Mouse (Mus musculus): ENCODE results near the gene Adamts14. TPM values are rescaled to one million over a fixed set of nuclear protein-coding genes. Genes with fewer than 3 reads are reported as not detected.
A peak's percentile ranks its signal among the peaks of the same experiment; 100 is the strongest.

Adamts14 gene
- polyA plus RNA-seq (2015; fragmentation: Nextera tagmentation; extraction: Ambion mirVana): 0.76 and 1.3 TPM in 2 replicates

GRCm38 (mm10) chr10:61273081-61273843 is at the start of gene Adamts14:
TSS of gene Adamts14 (minus strand) at chr10:61273438.
- Histone ChIP-seq H3K36me3 (no peaks in the 10 kb centered on the region), H3K4me2 (peak within 1 kb of the TSS; percentile 96), H3K9me3 (no peaks in the 10 kb centered on the region), H3K4me1 (peaks cover 32% of the 10 kb centered on the region), H3K27ac (replicated peaks) (peak within 1 kb of the TSS; percentile 42; the same call in 1 of the 2 replicates), H3K4me3 (peak within 1 kb of the TSS; percentile 66), H3K9ac (peak within 1 kb of the TSS; percentile 86), H3K27me3 (replicated peaks) (peaks cover 8% of the 10 kb centered on the region; the same call in 1 of the 2 replicates)
- WGBS: under 1% methylated on average over 42 of the region's 75 CpGs
- ATAC-seq (ENCODE audit: extremely low read depth, insufficient number of reproducible peaks, low FRiP score, low TSS enrichment): peak; percentile 44; the same call in 1 of the 2 replicates

GRCm38 (mm10) chr10:61318527-61318926 is 45.3 kb upstream of the Adamts14 start:
- ATAC-seq (ENCODE audit: extremely low read depth, insufficient number of reproducible peaks, low FRiP score, low TSS enrichment): no peak
- Histone ChIP-seq H3K9ac (no peak overlapping the region), H3K4me3 (no peak overlapping the region), H3K36me3 (peaks cover 52% of the 10 kb centered on the region), H3K4me1 (peaks cover 16% of the 10 kb centered on the region), H3K4me2 (no peak overlapping the region), H3K9me3 (no peaks in the 10 kb centered on the region), H3K27ac (replicated peaks) (no peak overlapping the region), H3K27me3 (replicated peaks) (no peaks in the 10 kb centered on the region)
- 80% methylated on average over 3 of the region's 3 CpGs for WGBS

- 68% methylated on average over 9 of the region's 9 CpGs for WGBS
- no peak overlapping the region for H3K4me2 ChIP-seq
- peaks cover 21% of the 10 kb centered on the region for H3K36me3 ChIP-seq
- H3K4me1 ChIP-seq: peaks cover 35% of the 10 kb centered on the region
- H3K4me3 ChIP-seq: no peak overlapping the region
- no peaks in the 10 kb centered on the region for H3K9me3 ChIP-seq
- no peaks in the 10 kb centered on the region for H3K27me3 ChIP-seq (replicated peaks)
- ATAC-seq (ENCODE audit: extremely low read depth, insufficient number of reproducible peaks, low FRiP score, low TSS enrichment): no peak
- no peak overlapping the region for H3K9ac ChIP-seq
- no peak overlapping the region for H3K27ac ChIP-seq (replicated peaks)
Measured at GRCm38 (mm10) chr10:61315324-61315880, 42.2 kb upstream of the Adamts14 start.

DNA sequence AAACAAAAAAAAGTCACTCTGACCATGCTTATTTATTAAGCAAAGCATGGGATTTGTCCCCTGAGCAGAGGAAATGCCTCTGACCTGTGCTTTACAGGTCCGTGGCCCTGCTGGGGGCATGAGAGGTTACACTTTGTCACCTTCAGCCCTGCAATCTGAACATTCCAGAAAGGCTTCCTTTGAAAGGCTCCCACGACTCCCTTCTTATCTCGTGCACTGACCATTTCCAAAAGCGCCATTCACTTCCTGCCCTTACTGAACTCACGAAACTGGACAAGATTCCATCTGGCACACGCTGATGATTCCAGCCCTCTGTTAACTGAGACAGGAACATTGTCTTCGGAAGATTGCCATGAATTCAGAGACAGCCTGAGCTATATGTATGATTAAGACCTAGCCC is 40.5 kb upstream of the Adamts14 start:
- no peak for ATAC-seq (ENCODE audit: extremely low read depth, insufficient number of reproducible peaks, low FRiP score, low TSS enrichment)
- Histone ChIP-seq H3K27me3 (replicated peaks) (no peaks in the 10 kb centered on the region), H3K9me3 (no peaks in the 10 kb centered on the region), H3K9ac (no peak overlapping the region), H3K4me3 (no peak overlapping the region), H3K4me2 (no peak overlapping the region), H3K27ac (replicated peaks) (0 out of 2 replicates have a peak overlapping the region, but pooled peaks have one; percentile 3), H3K4me1 (peaks cover 35% of the 10 kb centered on the region), H3K36me3 (peaks cover 7% of the 10 kb centered on the region)
- 16% methylated on average over 7 of the region's 7 CpGs for whole genome bisulfite sequencing

- Histone ChIP-seq H3K27me3 (replicated peaks) (no peaks in the 10 kb centered on the region), H3K36me3 (no peaks in the 10 kb centered on the region; the same call in 1 of the 2 replicates), H3K9me3 (no peaks in the 10 kb centered on the region), H3K4me2 (no peak overlapping the region), H3K27ac (replicated peaks) (peak overlapping the region; percentile 81), H3K9ac (no peak overlapping the region), H3K4me3 (no peak overlapping the region), H3K4me1 (peaks cover 35% of the 10 kb centered on the region)
- 56% methylated on average over 7 of the region's 7 CpGs for WGBS
- no peak for ATAC-seq (ENCODE audit: extremely low read depth, insufficient number of reproducible peaks, low FRiP score, low TSS enrichment)
Measured at GRCm38 (mm10) chr10:61312754-61313153, 39.5 kb upstream of the Adamts14 start.

- H3K9me3 ChIP-seq: no peaks in the 10 kb centered on the region
- H3K4me3 ChIP-seq: no peak overlapping the region
- H3K4me2 ChIP-seq: no peak overlapping the region
- H3K4me1 ChIP-seq: peaks cover 35% of the 10 kb centered on the region
- H3K27me3 ChIP-seq (replicated peaks): no peaks in the 10 kb centered on the region
- H3K36me3 ChIP-seq: no peaks in the 10 kb centered on the region; the same call in 1 of the 2 replicates
- 24% methylated on average over 6 of the region's 6 CpGs for WGBS
- peak overlapping the region; percentile 81 for H3K27ac ChIP-seq (replicated peaks)
- H3K9ac ChIP-seq: peak overlapping the region; percentile 41; the same call in 1 of the 2 replicates
- ATAC-seq (ENCODE audit: extremely low read depth, insufficient number of reproducible peaks, low FRiP score, low TSS enrichment): 0 out of 2 replicates have a peak, but pooled peaks have one; percentile 37
Measured at GRCm38 (mm10) chr10:61312159-61312558, 38.9 kb upstream of the Adamts14 start.

DNA sequence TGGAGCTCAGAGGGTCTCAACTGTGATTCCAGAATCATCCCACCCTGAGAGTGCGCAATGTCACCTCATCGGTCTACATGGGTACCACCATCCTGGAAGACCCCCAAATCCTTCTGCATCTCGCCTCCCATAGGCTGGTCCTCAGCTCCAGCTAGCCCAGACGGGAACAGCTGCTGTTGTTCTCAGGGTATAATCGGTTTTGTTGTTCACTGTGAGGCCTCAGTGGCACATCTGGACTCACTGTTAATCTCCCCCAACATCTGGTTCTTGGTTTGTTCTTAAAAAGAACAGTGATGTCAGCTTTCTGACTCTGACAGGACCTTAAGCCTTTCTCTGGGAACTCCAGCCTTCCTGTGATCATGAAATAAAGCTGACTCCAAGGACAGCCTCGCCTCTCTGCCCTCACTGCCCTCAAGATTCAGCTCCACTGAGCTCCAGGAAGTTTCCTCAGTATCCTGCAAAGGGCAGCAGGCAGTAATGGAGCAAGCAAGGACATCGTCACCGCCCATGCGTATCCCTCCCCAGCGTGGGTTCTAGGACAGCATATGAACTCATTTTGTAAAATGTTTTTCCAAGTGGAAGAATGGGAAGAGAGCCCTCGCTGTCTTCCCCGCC is 35.6 kb upstream of the Adamts14 start:
- 68% methylated on average over 12 of the region's 12 CpGs for WGBS
- Histone ChIP-seq H3K4me1 (peaks cover 21% of the 10 kb centered on the region), H3K9ac (no peak overlapping the region), H3K9me3 (no peaks in the 10 kb centered on the region), H3K4me3 (no peak overlapping the region), H3K4me2 (no peak overlapping the region), H3K27me3 (replicated peaks) (no peaks in the 10 kb centered on the region), H3K36me3 (0 out of 2 replicates have a peak, but pooled peaks cover 3% of the 10 kb centered on the region), H3K27ac (replicated peaks) (no peak overlapping the region)
- no peak for ATAC-seq (ENCODE audit: extremely low read depth, insufficient number of reproducible peaks, low FRiP score, low TSS enrichment)

DNA sequence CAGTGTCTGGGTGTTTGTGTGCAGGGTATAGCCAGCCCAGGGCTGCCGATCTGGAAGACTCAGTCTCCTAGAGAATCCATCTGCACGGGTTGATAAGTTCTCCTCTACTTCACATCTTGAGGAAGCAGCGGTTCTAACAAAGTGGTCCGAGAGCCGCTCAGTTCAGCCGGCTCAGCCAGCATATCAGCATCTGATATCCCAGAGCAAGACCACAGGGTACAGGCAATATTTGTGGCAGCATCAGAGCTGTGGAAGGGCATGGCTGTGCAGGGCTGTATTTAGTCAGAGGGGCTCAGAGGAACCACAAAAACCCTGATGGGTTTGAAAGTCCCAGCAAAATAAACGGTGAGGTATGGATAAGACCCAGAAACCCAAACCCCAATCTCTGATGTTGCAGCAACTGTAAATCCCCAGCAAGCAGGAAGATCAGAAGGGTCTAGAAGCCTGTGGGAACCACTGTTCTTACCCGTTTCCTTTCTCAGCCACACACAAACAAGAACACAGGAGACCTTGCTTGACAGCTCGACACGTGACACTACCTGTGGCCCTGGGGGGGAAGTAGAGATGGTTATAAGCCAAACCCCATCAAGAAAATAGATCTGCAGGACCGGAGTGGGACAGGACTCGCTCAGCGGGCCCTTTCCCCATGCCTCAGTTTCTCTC is 32.8 kb upstream of the Adamts14 start:
- no peaks in the 10 kb centered on the region for H3K4me1 ChIP-seq
- 0 out of 2 replicates have a peak, but pooled peaks cover 3% of the 10 kb centered on the region for H3K36me3 ChIP-seq
- H3K27me3 ChIP-seq (replicated peaks): no peaks in the 10 kb centered on the region
- ATAC-seq (ENCODE audit: extremely low read depth, insufficient number of reproducible peaks, low FRiP score, low TSS enrichment): no peak
- no peak overlapping the region for H3K4me2 ChIP-seq
- no peak overlapping the region for H3K9ac ChIP-seq
- WGBS: 69% methylated on average over 13 of the region's 13 CpGs
- no peak overlapping the region for H3K4me3 ChIP-seq
- no peak overlapping the region for H3K27ac ChIP-seq (replicated peaks)
- no peaks in the 10 kb centered on the region for H3K9me3 ChIP-seq

- no peak overlapping the region for H3K27ac ChIP-seq (replicated peaks)
- H3K9ac ChIP-seq: no peak overlapping the region
- no peaks in the 10 kb centered on the region for H3K9me3 ChIP-seq
- no peaks in the 10 kb centered on the region for H3K27me3 ChIP-seq (replicated peaks)
- 0 out of 2 replicates have a peak, but pooled peaks cover 3% of the 10 kb centered on the region for H3K36me3 ChIP-seq
- ATAC-seq (ENCODE audit: extremely low read depth, insufficient number of reproducible peaks, low FRiP score, low TSS enrichment): no peak
- no peak overlapping the region for H3K4me2 ChIP-seq
- H3K4me1 ChIP-seq: no peaks in the 10 kb centered on the region
- H3K4me3 ChIP-seq: no peak overlapping the region
- WGBS: 84% methylated on average over 6 of the region's 6 CpGs
Measured at GRCm38 (mm10) chr10:61304046-61304445, 30.8 kb upstream of the Adamts14 start.

DNA sequence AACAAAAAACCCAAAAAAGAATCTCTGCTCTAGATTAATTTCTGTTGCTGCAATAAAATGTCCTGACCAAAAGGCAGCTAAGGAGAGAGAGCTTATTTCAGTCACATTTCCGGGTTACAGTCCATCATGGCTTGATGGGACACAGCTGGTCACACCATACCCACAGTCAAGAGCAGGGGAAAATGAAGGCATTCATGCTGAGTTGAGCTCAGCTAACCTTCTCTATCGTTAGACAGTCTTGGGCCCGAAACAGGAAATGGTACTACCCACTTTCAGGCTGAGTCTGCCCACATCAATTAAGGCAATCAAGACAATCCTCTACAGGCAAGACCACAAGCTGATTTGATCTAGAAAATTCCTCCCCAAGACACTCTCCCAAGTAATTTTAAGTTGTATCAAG is 27.8 kb upstream of the Adamts14 start:
- 0 out of 2 replicates have a peak, but pooled peaks cover 5% of the 10 kb centered on the region for H3K4me1 ChIP-seq
- no peaks in the 10 kb centered on the region for H3K27me3 ChIP-seq (replicated peaks)
- no peak overlapping the region for H3K9ac ChIP-seq
- ATAC-seq (ENCODE audit: extremely low read depth, insufficient number of reproducible peaks, low FRiP score, low TSS enrichment): no peak
- WGBS: 62% methylated on average over 3 of the region's 3 CpGs
- no peak overlapping the region for H3K4me3 ChIP-seq
- H3K9me3 ChIP-seq: no peaks in the 10 kb centered on the region
- no peak overlapping the region for H3K4me2 ChIP-seq
- no peak overlapping the region for H3K27ac ChIP-seq (replicated peaks)
- H3K36me3 ChIP-seq: 0 out of 2 replicates have a peak, but pooled peaks cover 3% of the 10 kb centered on the region

GRCm38 (mm10) chr10:61297477-61297876 is 24.2 kb upstream of the Adamts14 start, which contains the start of gene Prf1:
TSS of gene Prf1 (plus strand) at chr10:61297833.
- Histone ChIP-seq H3K4me1 (0 out of 2 replicates have a peak, but pooled peaks cover 5% of the 10 kb centered on the region), H3K4me3 (no peak within 1 kb of the TSS), H3K9ac (no peak within 1 kb of the TSS), H3K36me3 (no peaks in the 10 kb centered on the region), H3K27me3 (replicated peaks) (no peaks in the 10 kb centered on the region), H3K27ac (replicated peaks) (no peak within 1 kb of the TSS), H3K4me2 (no peak within 1 kb of the TSS), H3K9me3 (no peaks in the 10 kb centered on the region; the same call in 1 of the 2 replicates)
- WGBS: 63% methylated on average over 7 of the region's 7 CpGs
- ATAC-seq (ENCODE audit: extremely low read depth, insufficient number of reproducible peaks, low FRiP score, low TSS enrichment): no peak

Data from heart, embryonic 13.5 days (tissue).